In the genomic region with DNA sequence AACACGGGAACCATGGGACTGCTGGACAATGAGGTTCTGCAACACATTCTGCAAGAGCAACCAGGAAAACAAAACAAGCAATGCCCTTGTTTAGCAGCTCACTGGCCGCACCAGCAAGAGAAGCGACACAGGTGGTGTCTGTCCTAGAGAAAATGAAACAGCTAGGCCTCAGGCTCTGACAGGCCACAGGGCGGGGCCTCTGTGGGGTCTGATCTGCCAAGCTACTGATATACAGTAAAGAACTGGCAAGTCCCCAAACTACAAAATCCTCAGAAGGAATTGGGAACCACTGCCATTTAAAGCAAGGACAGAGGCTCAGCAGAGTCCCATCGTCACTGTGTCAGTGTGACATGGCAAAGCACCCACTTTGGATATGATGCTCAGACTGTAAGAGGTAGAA, we compare ENCODE assay signal across 16 mouse cellular contexts. TPM values are rescaled to one million over a fixed set of nuclear protein-coding genes. Genes with fewer than 3 reads are reported as not detected.
DNase-seq lines count a peak whose midpoint lies in the region; ATAC-seq and TF ChIP-seq lines count a peak whose summit lies in the region.
"Had no signal": no experiment of that assay in that cellular context is flagged by ENCODE, and none has a peak within 500 bp of the region (broad histone marks: within the 10 kb centered on the region; RNA-seq: fewer than 3 reads in every experiment).

No protein-coding gene starts in this region.

- no peaks in the 10 kb centered on the region for H3K27me3 ChIP-seq in lung, postnatal 0 days (replicated peaks; ENCODE audit: insufficient read depth, low read length)
- no peaks in the 10 kb centered on the region for H3K27me3 ChIP-seq in liver, embryonic 13.5 days
- H3K27me3 ChIP-seq in stomach, embryonic 16.5 days (ENCODE audit: control insufficient read depth, insufficient read depth, low read length) = no peaks in the 10 kb centered on the region
- H3K27me3 ChIP-seq: embryonic facial prominence, embryonic 13.5 days; Patski had no signal

- H3K27ac ChIP-seq in lung, postnatal 0 days (ENCODE audit: low read length) = no peak overlapping the region
- H3K27ac ChIP-seq in liver, embryonic 13.5 days = peak overlapping the region; percentile 91
- peak overlapping the region; percentile 8; the same call in 1 of the 2 replicates for H3K27ac ChIP-seq in stomach, embryonic 16.5 days (ENCODE audit: low read length)
- H3K27ac ChIP-seq: embryonic facial prominence, embryonic 13.5 days had no signal

- H3K4me2 ChIP-seq in lung, postnatal 0 days (replicated peaks; ENCODE audit: low read depth, low read length) = no peak overlapping the region
- H3K4me2 ChIP-seq in liver, embryonic 13.5 days = peak overlapping the region; percentile 64
- H3K4me2 ChIP-seq in stomach, embryonic 16.5 days (ENCODE audit: low read depth, low read length) = no peak overlapping the region
- H3K4me2 ChIP-seq: embryonic facial prominence, embryonic 13.5 days had no signal

- H3K9ac ChIP-seq in lung, postnatal 0 days (replicated peaks; ENCODE audit: low read depth) = no peak overlapping the region
- H3K9ac ChIP-seq in liver, embryonic 13.5 days = peak overlapping the region; percentile 57
- H3K9ac ChIP-seq in stomach, embryonic 16.5 days (ENCODE audit: low read length) = no peak overlapping the region
- H3K9ac ChIP-seq: embryonic facial prominence, embryonic 13.5 days had no signal

- TF ChIP-seq EP300 in lung, postnatal 0 days (IDR thresholded peaks at IDR 0.05) = no peak

- TF ChIP-seq CTCF in lung, postnatal 0 days (IDR thresholded peaks at IDR 0.05) = no peak

- intact Hi-C loops in left cerebral cortex, postnatal 36 days (cut with DNase I) = no loop called here

- no peak overlapping the region for H3K4me3 ChIP-seq in lung, postnatal 0 days (ENCODE audit: low read depth, low read length)
- H3K4me3 ChIP-seq in liver, embryonic 13.5 days (replicated peaks) = peak overlapping the region; percentile 30
- no peak overlapping the region for H3K4me3 ChIP-seq in stomach, embryonic 16.5 days (replicated peaks; ENCODE audit: low read length)
- H3K4me3 ChIP-seq: embryonic facial prominence, embryonic 13.5 days had no signal

- H3K36me3 ChIP-seq in lung, postnatal 0 days (ENCODE audit: insufficient read depth, low read length) = no peaks in the 10 kb centered on the region
- H3K36me3 ChIP-seq in liver, embryonic 13.5 days = peaks cover 19% of the 10 kb centered on the region
- H3K36me3 ChIP-seq in stomach, embryonic 16.5 days (ENCODE audit: control insufficient read depth, insufficient read depth, low read length) = no peaks in the 10 kb centered on the region

- 63% methylated on average over 5 of the region's 5 CpGs for WGBS in lung, postnatal 0 days
- WGBS in liver, embryonic 13.5 days (ENCODE audit: insufficient replicate concordance) = 31% methylated on average over 5 of the region's 5 CpGs
- 73% methylated on average over 5 of the region's 5 CpGs for WGBS in stomach, embryonic 16.5 days

- DNase-seq in lung, postnatal 0 days (ENCODE audit: low spot score) = peak; percentile 51
- no peak for DNase-seq in lung, postnatal 14 days
- DNase-seq in c-Kit-positive CD71-positive TER-119-negative erythroid progenitor cells, embryonic 14.5 days (ENCODE audit: low read depth) = peak; percentile 73
- peak; percentile 57 for DNase-seq in liver, embryonic 13.5 days
- no peak for DNase-seq in cerebellum, adult 9-10 months
- no peak for DNase-seq in left cerebral cortex, postnatal 36 days (ENCODE audit: low spot score in 2 of 2)
- DNase-seq in layer of hippocampus, postnatal 14 days (ENCODE audit: low spot score in 2 of 2) = no peak
- DNase-seq: adrenal gland, postnatal 14 days; cerebellum, adult 2 months; heart, adult 18-20 months; kidney, adult 11 months; lung, postnatal 36 days had no signal

- ATAC-seq in lung, postnatal 0 days = peak; percentile 61
- peak; percentile 75 for ATAC-seq in liver, embryonic 13.5 days (ENCODE audit: low read depth)
- no peak for ATAC-seq in stomach, embryonic 16.5 days (ENCODE audit: insufficient read depth, low FRiP score)
- ATAC-seq: Patski had no signal

- H3K4me1 ChIP-seq in lung, postnatal 0 days (ENCODE audit: insufficient read depth, low read depth, low read length) = peaks cover 2% of the 10 kb centered on the region; the same call in 1 of the 2 replicates
- H3K4me1 ChIP-seq in liver, embryonic 13.5 days (replicated peaks) = peaks cover 69% of the 10 kb centered on the region
- H3K4me1 ChIP-seq in stomach, embryonic 16.5 days (ENCODE audit: control insufficient read depth, insufficient read depth, low read length) = peaks cover 14% of the 10 kb centered on the region
- H3K4me1 ChIP-seq: embryonic facial prominence, embryonic 13.5 days had no signal

- H3K9me3 ChIP-seq in lung, postnatal 0 days (ENCODE audit: low read length) = no peaks in the 10 kb centered on the region
- H3K9me3 ChIP-seq in liver, embryonic 13.5 days (replicated peaks) = no peaks in the 10 kb centered on the region
- H3K9me3 ChIP-seq in stomach, embryonic 16.5 days (replicated peaks; ENCODE audit: control insufficient read depth, low read length) = no peaks in the 10 kb centered on the region
- H3K9me3 ChIP-seq: embryonic facial prominence, embryonic 13.5 days had no signal

RNA-seq across cellular contexts. Expression of gene Neu3, which starts 5.8 kb away (rescaled TPM):
- polyA plus RNA-seq in lung, postnatal 0 days (2015; fragmentation: Nextera tagmentation; extraction: Ambion mirVana) = 5.8 and 7.6 TPM in 2 replicates
- polyA plus RNA-seq in liver, embryonic 13.5 days (2015; fragmentation: Nextera tagmentation; extraction: Ambion mirVana) = 4.2 and 4.8 TPM in 2 replicates
- 6.8 and 7.5 TPM in 2 replicates for polyA plus RNA-seq in stomach, embryonic 16.5 days (2015; fragmentation: Nextera tagmentation; extraction: Ambion mirVana)
- 1 to 10 TPM; 2.4 to 3.6 TPM for total RNA-seq in left cerebral cortex, postnatal 36 days (2021)
- total RNA-seq in layer of hippocampus, postnatal 14 days (2021) = 1 to 10 TPM; 3.2 to 4.1 TPM

RNA-seq across cellular contexts. Expression of gene Xrra1, which starts 36.5 kb away (rescaled TPM):
- polyA plus RNA-seq in lung, postnatal 0 days (2015; fragmentation: Nextera tagmentation; extraction: Ambion mirVana) = 1.1 and 1.3 TPM in 2 replicates
- polyA plus RNA-seq in liver, embryonic 13.5 days (2015; fragmentation: Nextera tagmentation; extraction: Ambion mirVana) = not detected in 2 replicates
- polyA plus RNA-seq in stomach, embryonic 16.5 days (2015; fragmentation: Nextera tagmentation; extraction: Ambion mirVana) = 0.22 and 0.31 TPM in 2 replicates
- total RNA-seq in left cerebral cortex, postnatal 36 days (2021) = 1 to 10 TPM; 1.1 to 1.6 TPM
- total RNA-seq in layer of hippocampus, postnatal 14 days (2021) = 1 to 10 TPM in 1 of 2 experiments, under 1 TPM in 1; 0.88 to 1.3 TPM

RNA-seq across cellular contexts. Expression of gene Spcs2, which starts 40.8 kb away (rescaled TPM):
- 318 and 342 TPM in 2 replicates for polyA plus RNA-seq in lung, postnatal 0 days (2015; fragmentation: Nextera tagmentation; extraction: Ambion mirVana)
- polyA plus RNA-seq in liver, embryonic 13.5 days (2015; fragmentation: Nextera tagmentation; extraction: Ambion mirVana) = 216 and 254 TPM in 2 replicates
- polyA plus RNA-seq in stomach, embryonic 16.5 days (2015; fragmentation: Nextera tagmentation; extraction: Ambion mirVana) = 370 and 373 TPM in 2 replicates
- 10 to 100 TPM; 85.6 to 90.2 TPM for total RNA-seq in left cerebral cortex, postnatal 36 days (2021)
- total RNA-seq in layer of hippocampus, postnatal 14 days (2021) = 10 to 100 TPM; 86.8 to 97.0 TPM

RNA-seq across cellular contexts. Expression of gene Olfr521, which starts 59.1 kb away (rescaled TPM):
- not detected in 2 replicates for polyA plus RNA-seq in lung, postnatal 0 days (2015; fragmentation: Nextera tagmentation; extraction: Ambion mirVana)
- not detected in 2 replicates for polyA plus RNA-seq in liver, embryonic 13.5 days (2015; fragmentation: Nextera tagmentation; extraction: Ambion mirVana)
- polyA plus RNA-seq in stomach, embryonic 16.5 days (2015; fragmentation: Nextera tagmentation; extraction: Ambion mirVana) = not detected in 2 replicates
- total RNA-seq in left cerebral cortex, postnatal 36 days (2021) = not detected
- total RNA-seq in layer of hippocampus, postnatal 14 days (2021) = not detected
- total RNA-seq: adrenal gland, postnatal 14 days; heart, adult 18-20 months; left cerebral cortex, postnatal 10 days had no signal
- polyA plus RNA-seq: cerebellum, adult 2 months; embryonic facial prominence, embryonic 13.5 days; Patski had no signal

Comparison
In these comparisons a context has a peak if more than half of its experiments do, and no peak if none do; other contexts are left out.
1. DNase-seq: peak in lung, postnatal 0 days (single experiment), c-Kit-positive CD71-positive TER-119-negative erythroid progenitor cells, embryonic 14.5 days (single experiment) and liver, embryonic 13.5 days (single experiment); none in lung, postnatal 14 days (single experiment), cerebellum, adult 9-10 months (single experiment), left cerebral cortex, postnatal 36 days (0 of 2) and layer of hippocampus, postnatal 14 days (0 of 2).